ENCODE assay signal across 8 mouse cellular contexts in genomic region chr19:14595390-14595997, GRCm38 (mm10). TPM values are rescaled to one million over a fixed set of nuclear protein-coding genes. Genes with fewer than 3 reads are reported as not detected.
DNase-seq lines count a peak whose midpoint lies in the region; ATAC-seq and TF ChIP-seq lines count a peak whose summit lies in the region.

No protein-coding gene starts in this region.

- H3K9ac ChIP-seq in heart, postnatal 0 days (replicated peaks; ENCODE audit: low read depth, low read length), result no peak overlapping the region
- H3K9ac ChIP-seq in hindbrain, embryonic 11.5 days (ENCODE audit: low read depth, low read length), result no peak overlapping the region
- H3K9ac ChIP-seq in midbrain, embryonic 14.5 days (replicated peaks; ENCODE audit: low read length), result peak overlapping the region; percentile 34; the same call in 1 of the 2 replicates

- peak overlapping the region; percentile 76 for H3K4me3 ChIP-seq in heart, postnatal 0 days (ENCODE audit: low read depth, low read length)
- peak overlapping the region; percentile 92 for H3K4me3 ChIP-seq in hindbrain, embryonic 11.5 days (ENCODE audit: low read depth, low read length)
- peak overlapping the region; percentile 79 for H3K4me3 ChIP-seq in midbrain, embryonic 14.5 days (replicated peaks; ENCODE audit: low read depth, low read length)

- no peak for TF ChIP-seq POLR2A in brain, embryonic 14.5 days (IDR thresholded peaks at IDR 0.05; ENCODE audit: borderline replicate concordance, extremely low read depth, insufficient read depth, insufficient read length, poor library complexity, severe bottlenecking)

- no peaks in the 10 kb centered on the region for H3K27me3 ChIP-seq in heart, postnatal 0 days (ENCODE audit: control insufficient read depth, insufficient read depth, low read length)
- H3K27me3 ChIP-seq in hindbrain, embryonic 11.5 days (ENCODE audit: control insufficient read depth, insufficient read depth, low read length), result no peaks in the 10 kb centered on the region; the same call in 1 of the 2 replicates
- peaks cover 4% of the 10 kb centered on the region for H3K27me3 ChIP-seq in midbrain, embryonic 14.5 days (ENCODE audit: control insufficient read depth, insufficient read depth, low read length)

- DNase-seq in heart, postnatal 0 days (ENCODE audit: low spot score), result no peak
- no peak for DNase-seq in heart, adult 8-10 months (ENCODE audit: low spot score)
- peak; percentile 82 for DNase-seq in brain, embryonic 14.5 days (ENCODE audit: low read depth)
- peak; percentile 43 for DNase-seq in hindbrain, embryonic 11.5 days (ENCODE audit: low spot score)
- peak; percentile 61 for DNase-seq in midbrain, embryonic 14.5 days
- no peak for DNase-seq in adrenal gland, postnatal 14 days
- no peak for DNase-seq in layer of hippocampus, postnatal 10 days (ENCODE audit: low spot score in 2 of 2)
- DNase-seq in kidney, adult 18-20 months, result no peak

- TF ChIP-seq CTCF in heart, postnatal 0 days (IDR thresholded peaks at IDR 0.05; ENCODE audit: low read depth), result no peak
- no peak for TF ChIP-seq CTCF in brain, embryonic 14.5 days (IDR thresholded peaks at IDR 0.05; ENCODE audit: borderline replicate concordance, extremely low read depth, insufficient read depth, insufficient read length)

- peaks cover 12% of the 10 kb centered on the region; the same call in 1 of the 2 replicates for H3K36me3 ChIP-seq in heart, postnatal 0 days (replicated peaks; ENCODE audit: control insufficient read depth, insufficient read depth, low read length)
- no peaks in the 10 kb centered on the region for H3K36me3 ChIP-seq in hindbrain, embryonic 11.5 days (ENCODE audit: control insufficient read depth, insufficient read depth, low read length)
- H3K36me3 ChIP-seq in midbrain, embryonic 14.5 days (ENCODE audit: control insufficient read depth, insufficient read depth, low read length), result 0 out of 2 replicates have a peak, but pooled peaks cover 4% of the 10 kb centered on the region

- peak overlapping the region; percentile 82 for H3K4me2 ChIP-seq in heart, postnatal 0 days (ENCODE audit: low read depth, low read length)
- H3K4me2 ChIP-seq in hindbrain, embryonic 11.5 days (replicated peaks; ENCODE audit: low read depth, low read length), result peak overlapping the region; percentile 47
- peak overlapping the region; percentile 55 for H3K4me2 ChIP-seq in midbrain, embryonic 14.5 days (ENCODE audit: low read length)

- 29% methylated on average over 11 of the region's 11 CpGs for WGBS in heart, postnatal 0 days
- WGBS in hindbrain, embryonic 11.5 days, result 21% methylated on average over 11 of the region's 11 CpGs
- WGBS in midbrain, embryonic 14.5 days, result 7% methylated on average over 11 of the region's 11 CpGs

- no peak for ATAC-seq in heart, postnatal 0 days (ENCODE audit: insufficient read depth, low read depth)
- ATAC-seq in hindbrain, embryonic 11.5 days (ENCODE audit: low FRiP score), result no peak
- no peak for ATAC-seq in midbrain, embryonic 14.5 days (ENCODE audit: low FRiP score, low TSS enrichment)

- peaks cover 7% of the 10 kb centered on the region; the same call in 1 of the 2 replicates for H3K4me1 ChIP-seq in heart, postnatal 0 days (ENCODE audit: control insufficient read depth, insufficient read depth)
- H3K4me1 ChIP-seq in hindbrain, embryonic 11.5 days (replicated peaks; ENCODE audit: control insufficient read depth, insufficient read depth, low read length), result no peaks in the 10 kb centered on the region; the same call in none of the 2 replicates
- H3K4me1 ChIP-seq in midbrain, embryonic 14.5 days (ENCODE audit: control insufficient read depth, insufficient read depth, low read length), result peaks cover 39% of the 10 kb centered on the region

- TF ChIP-seq EP300 in heart, postnatal 0 days (IDR thresholded peaks at IDR 0.05; ENCODE audit: low read depth), result no peak

- no peak overlapping the region for H3K27ac ChIP-seq in heart, postnatal 0 days (ENCODE audit: low read depth)
- no peak overlapping the region for H3K27ac ChIP-seq in hindbrain, embryonic 11.5 days (ENCODE audit: low read depth, low read length)
- H3K27ac ChIP-seq in midbrain, embryonic 14.5 days (replicated peaks; ENCODE audit: low read depth, low read length), result peak overlapping the region; percentile 34; the same call in 1 of the 2 replicates

- H3K9me3 ChIP-seq in heart, postnatal 0 days (replicated peaks; ENCODE audit: control insufficient read depth, low read length), result no peaks in the 10 kb centered on the region
- H3K9me3 ChIP-seq in hindbrain, embryonic 11.5 days (ENCODE audit: control insufficient read depth, low read length), result no peaks in the 10 kb centered on the region
- no peaks in the 10 kb centered on the region for H3K9me3 ChIP-seq in midbrain, embryonic 14.5 days (ENCODE audit: control insufficient read depth, low read length)

RNA-seq across cellular contexts. Expression of gene Tle4, which starts 2.4 kb away (rescaled TPM):
- 13.8 and 18.1 TPM in 2 replicates for total RNA-seq in heart, postnatal 0 days (2014; rRNA removed; ENCODE audit: low replicate concordance)
- polyA plus RNA-seq in heart, postnatal 0 days (2015; fragmentation: Nextera tagmentation; extraction: Ambion mirVana), result 3.4 and 4.0 TPM in 2 replicates
- 10 to 100 TPM in 2 of 4 experiments, 1 to 10 TPM in 2; 7.6 to 10.8 (median 9.1) TPM for total RNA-seq in heart, adult 8-10 months (2022)
- polyA plus RNA-seq in brain, embryonic 14.5 days (2012; rRNA removed), result 50.3 and 56.5 TPM in 2 replicates
- polyA plus RNA-seq in hindbrain, embryonic 11.5 days (2014; fragmentation: Nextera tagmentation; extraction: Ambion mirVana), result 23.2 and 31.1 TPM in 2 replicates
- polyA plus RNA-seq in midbrain, embryonic 14.5 days (2014; fragmentation: Nextera tagmentation; extraction: Ambion mirVana), result 34.5 and 39.6 TPM in 2 replicates
- total RNA-seq in adrenal gland, postnatal 14 days (2021), result 13.0 and 14.2 TPM in 2 replicates
- total RNA-seq in layer of hippocampus, postnatal 10 days (2021), result 10 to 100 TPM; 44.1 to 47.0 TPM

Comparison
In these comparisons a context has a peak if more than half of its experiments do, and no peak if none do; other contexts are left out.
1. DNase-seq: peak in brain, embryonic 14.5 days (single experiment), hindbrain, embryonic 11.5 days (single experiment) and midbrain, embryonic 14.5 days (single experiment); none in heart, postnatal 0 days (single experiment), heart, adult 8-10 months (single experiment), adrenal gland, postnatal 14 days (single experiment), layer of hippocampus, postnatal 10 days (0 of 2) and kidney, adult 18-20 months (single experiment).
2. Peak in every context shown above with its lines, with median percentiles within 50 percentile points of each other: H3K4me2 ChIP-seq and H3K4me3 ChIP-seq.